Mouse (Mus musculus): ENCODE data around the gene Nebl. TPM values are rescaled to one million over a fixed set of nuclear protein-coding genes. Genes with fewer than 3 reads are reported as not detected.
A peak's percentile ranks its signal among the peaks of the same experiment; 100 is the strongest.

The Nebl gene
- total RNA-seq, 1 experiment from 2014 or later: 1.3 TPM

- ATAC-seq (ENCODE audit: extremely low read depth, insufficient number of reproducible peaks, low FRiP score, poor library complexity, severe bottlenecking): no peak
Observed at GRCm38 (mm10) chr2:17714124-17714523, 17.1 kb downstream of the Nebl start.

DNA sequence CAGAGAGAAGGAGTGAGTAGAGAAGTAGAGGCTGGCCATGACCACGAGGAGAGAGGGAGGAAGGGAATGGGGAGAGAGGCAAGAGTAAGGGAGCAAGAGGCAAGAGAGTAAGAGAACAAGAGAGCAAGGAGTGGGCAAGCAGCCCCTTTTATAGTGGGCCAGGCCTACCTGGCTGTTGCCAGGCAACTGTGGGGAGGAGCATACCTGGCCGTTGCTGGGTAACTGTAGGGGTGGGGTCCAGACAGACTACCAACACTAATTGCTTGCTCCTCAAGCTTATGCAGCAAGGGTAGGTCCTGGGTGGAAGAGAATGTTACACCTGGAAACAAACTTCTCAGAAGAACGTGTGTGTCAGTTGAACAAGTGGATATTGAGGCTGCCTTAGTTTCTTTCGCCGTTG, 20.0 kb downstream of the Nebl start:
- ATAC-seq (ENCODE audit: extremely low read depth, insufficient number of reproducible peaks, low FRiP score, poor library complexity, severe bottlenecking): no peak

DNA sequence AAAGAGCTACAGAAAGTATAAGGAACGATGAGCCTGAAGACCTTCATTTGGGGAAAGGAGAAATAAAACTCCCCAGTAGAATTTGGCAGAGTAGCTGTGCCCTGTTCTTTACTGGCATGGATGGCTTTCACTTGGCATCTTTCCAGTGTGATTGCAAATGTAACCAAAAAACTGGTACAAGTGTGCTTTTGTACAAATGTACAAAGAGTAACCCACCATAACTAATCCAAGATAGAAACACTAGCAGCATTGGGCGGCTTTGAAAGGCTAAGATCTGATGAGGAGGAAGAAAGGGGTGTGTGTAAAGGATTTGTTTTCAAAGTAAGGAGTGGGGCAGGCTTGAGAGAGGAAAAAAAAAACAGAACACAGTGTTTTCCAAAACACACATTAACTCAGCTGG, 21.2 kb downstream of the Nebl start:
- no peak for ATAC-seq (ENCODE audit: extremely low read depth, insufficient number of reproducible peaks, low FRiP score, poor library complexity, severe bottlenecking)

GRCm38 (mm10) chr2:17705964-17706363, 25.3 kb downstream of the Nebl start:
- ATAC-seq (ENCODE audit: extremely low read depth, insufficient number of reproducible peaks, low FRiP score, poor library complexity, severe bottlenecking): no peak

GRCm38 (mm10) chr2:17705426-17705825, 25.8 kb downstream of the Nebl start:
- ATAC-seq (ENCODE audit: extremely low read depth, insufficient number of reproducible peaks, low FRiP score, poor library complexity, severe bottlenecking): no peak

DNA sequence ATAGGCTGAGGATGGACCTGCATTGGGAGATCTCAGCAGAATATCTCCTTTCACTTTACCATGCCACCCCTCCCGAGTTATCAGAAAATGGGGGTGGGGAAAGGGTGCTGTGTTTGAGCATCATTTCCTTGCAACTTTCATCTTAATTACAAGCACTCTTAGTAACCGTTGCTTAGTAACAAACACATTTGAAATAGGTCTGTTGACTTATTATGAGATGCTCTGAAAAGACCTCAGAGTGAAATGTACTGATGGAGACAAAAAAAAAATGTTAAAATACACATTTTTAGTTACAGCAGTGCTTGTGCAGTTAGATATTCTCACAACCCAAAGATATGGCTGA, 28.1 kb downstream of the Nebl start:
- no peak for ATAC-seq (ENCODE audit: extremely low read depth, insufficient number of reproducible peaks, low FRiP score, poor library complexity, severe bottlenecking)

- no peak for ATAC-seq (ENCODE audit: extremely low read depth, insufficient number of reproducible peaks, low FRiP score, poor library complexity, severe bottlenecking)
Observed at GRCm38 (mm10) chr2:17702481-17703169, 28.6 kb downstream of the Nebl start.

GRCm38 (mm10) chr2:17698161-17699087, 32.8 kb downstream of the Nebl start:
- no peak for ATAC-seq (ENCODE audit: extremely low read depth, insufficient number of reproducible peaks, low FRiP score, poor library complexity, severe bottlenecking)

DNA sequence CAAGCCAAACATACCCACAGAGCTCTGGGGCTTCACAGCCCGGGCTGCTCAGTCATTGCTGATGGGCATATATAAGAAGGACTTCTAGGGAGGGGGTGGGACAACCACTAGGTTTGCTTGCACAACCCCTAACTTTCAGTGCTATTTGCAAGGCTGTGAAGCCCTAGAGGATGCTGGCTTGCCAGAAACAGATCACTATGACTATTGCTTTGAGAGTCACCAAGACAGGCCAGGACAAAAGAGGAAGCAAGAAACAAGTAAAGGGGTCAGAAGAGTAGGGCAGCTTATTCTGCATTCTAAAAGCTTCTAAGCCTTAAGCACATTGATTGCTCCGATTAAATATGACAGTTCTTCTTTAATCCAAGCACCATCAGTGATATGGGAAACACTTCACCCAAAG, 38.3 kb downstream of the Nebl start:
- no peak for ATAC-seq (ENCODE audit: extremely low read depth, insufficient number of reproducible peaks, low FRiP score, poor library complexity, severe bottlenecking)

- ATAC-seq (ENCODE audit: extremely low read depth, insufficient number of reproducible peaks, low FRiP score, poor library complexity, severe bottlenecking): no peak
Observed at GRCm38 (mm10) chr2:17690264-17690663, 41.0 kb downstream of the Nebl start.

DNA sequence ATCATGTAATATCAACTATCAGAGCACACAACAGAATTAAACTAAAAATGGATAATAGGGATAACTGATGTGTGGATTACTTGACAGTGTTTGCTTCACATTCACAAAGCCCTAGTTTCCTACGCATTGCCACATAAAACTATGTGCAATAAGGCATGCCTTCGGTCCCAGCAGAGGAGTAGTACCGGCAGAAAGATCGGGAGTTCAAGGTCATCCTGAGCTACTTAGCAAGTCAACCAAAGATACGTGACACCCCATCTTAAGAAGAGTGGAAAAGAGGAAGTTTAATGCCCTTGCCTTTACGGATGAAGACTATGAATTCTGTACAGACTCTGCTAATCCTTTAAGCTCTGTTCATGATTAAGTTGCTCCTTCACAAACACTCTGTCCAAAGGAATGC, 44.1 kb downstream of the Nebl start:
- ATAC-seq (ENCODE audit: extremely low read depth, insufficient number of reproducible peaks, low FRiP score, poor library complexity, severe bottlenecking): no peak

- no peak for ATAC-seq (ENCODE audit: extremely low read depth, insufficient number of reproducible peaks, low FRiP score, poor library complexity, severe bottlenecking)
Observed at GRCm38 (mm10) chr2:17683326-17684040, 47.8 kb downstream of the Nebl start.

DNA sequence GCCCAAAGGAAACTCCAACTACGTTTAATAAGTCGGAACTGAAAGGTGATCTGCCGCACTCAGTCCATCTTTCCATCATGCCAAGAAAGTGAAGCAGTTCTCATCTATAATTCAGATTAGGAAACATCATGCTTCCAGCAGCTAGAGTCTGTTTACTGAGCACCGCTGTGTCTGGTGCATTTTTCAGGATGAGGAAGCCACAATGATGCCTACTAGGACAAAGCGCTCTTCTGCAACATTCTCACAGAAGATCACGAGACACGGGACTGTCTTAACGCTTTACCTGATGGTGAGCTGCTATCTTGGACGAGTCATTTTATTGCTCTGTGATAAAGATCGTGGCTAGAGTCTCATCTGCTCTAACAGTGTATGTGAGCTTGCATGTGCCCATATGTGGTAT, 59.1 kb downstream of the Nebl start:
- no peak for ATAC-seq (ENCODE audit: extremely low read depth, insufficient number of reproducible peaks, low FRiP score, poor library complexity, severe bottlenecking)

DNA sequence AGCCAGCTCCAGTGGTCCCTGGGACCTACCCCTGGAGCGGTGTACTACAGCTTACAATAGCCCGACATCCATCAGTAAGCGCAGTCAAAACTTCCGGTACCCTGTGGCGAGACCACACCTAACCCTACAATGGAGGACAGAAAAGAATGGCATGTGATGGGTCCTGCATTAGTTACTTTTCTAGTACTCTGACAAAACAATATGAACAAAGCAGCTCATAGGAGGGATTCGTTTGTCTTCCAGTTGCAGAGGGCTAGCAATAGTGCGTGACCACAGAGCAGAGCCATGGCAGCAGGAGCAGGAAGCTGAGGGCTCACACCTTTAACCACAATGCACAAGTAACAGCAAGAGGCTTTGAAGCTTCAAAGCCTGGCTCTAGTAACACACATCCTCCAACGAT, 59.7 kb downstream of the Nebl start:
- ATAC-seq (ENCODE audit: extremely low read depth, insufficient number of reproducible peaks, low FRiP score, poor library complexity, severe bottlenecking): peak; percentile 46; the same call in 1 of the 2 replicates

- no peak for ATAC-seq (ENCODE audit: extremely low read depth, insufficient number of reproducible peaks, low FRiP score, poor library complexity, severe bottlenecking)
Observed at GRCm38 (mm10) chr2:17669953-17670352, 61.3 kb downstream of the Nebl start.

DNA sequence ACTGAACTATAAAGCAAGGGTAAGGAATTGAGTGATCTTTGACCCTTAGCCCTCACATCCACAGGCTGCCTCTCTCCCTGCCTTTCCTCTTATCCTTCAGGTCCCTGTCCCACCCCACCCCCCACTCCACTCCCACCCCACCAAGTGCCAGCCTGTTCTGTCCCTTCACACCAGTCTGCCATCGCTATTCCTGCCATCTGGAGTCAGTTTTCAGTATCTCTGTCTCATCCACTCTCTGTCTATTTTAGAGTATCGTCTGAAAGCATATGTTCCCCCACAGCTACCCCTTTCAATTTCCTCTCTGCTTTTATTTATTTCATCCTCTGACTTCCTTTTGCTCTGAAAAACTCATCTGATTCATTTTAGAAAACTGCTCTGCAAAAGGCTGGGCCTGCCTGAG, 62.3 kb downstream of the Nebl start:
- no peak for ATAC-seq (ENCODE audit: extremely low read depth, insufficient number of reproducible peaks, low FRiP score, poor library complexity, severe bottlenecking)

GRCm38 (mm10) chr2:17658176-17658575, 73.1 kb downstream of the Nebl start:
- ATAC-seq (ENCODE audit: extremely low read depth, insufficient number of reproducible peaks, low FRiP score, poor library complexity, severe bottlenecking): no peak

DNA sequence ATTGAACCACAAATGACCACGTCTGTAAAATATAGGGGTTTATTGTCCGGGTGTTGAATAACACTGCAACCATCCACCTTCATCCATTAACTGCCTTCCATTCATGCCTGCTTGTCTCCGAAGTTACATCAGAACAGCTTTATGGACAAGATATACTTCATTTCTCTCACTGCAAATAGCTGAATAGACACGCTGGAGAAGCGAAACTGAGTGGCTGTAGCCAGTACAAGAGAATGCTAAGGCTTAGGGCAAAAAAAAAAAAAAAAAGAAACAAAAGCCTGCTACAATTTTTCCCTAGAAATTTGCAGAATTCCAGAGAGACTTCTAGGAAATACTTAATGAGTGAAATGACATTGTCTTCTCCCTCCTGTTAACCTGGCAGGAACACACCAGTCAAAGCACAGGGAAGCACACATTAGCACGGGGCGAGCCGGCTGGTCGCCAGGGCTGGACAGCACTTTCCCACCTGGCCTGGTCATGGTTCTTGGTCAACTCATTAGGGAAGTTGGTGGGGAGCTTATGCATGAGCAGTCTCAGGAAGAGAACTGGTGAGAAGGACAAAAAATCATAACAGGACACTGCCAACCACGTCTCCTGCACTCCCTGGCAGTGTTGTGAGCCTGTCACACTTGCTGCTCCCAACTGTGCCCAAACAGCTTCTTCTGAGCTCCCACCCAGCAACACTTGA, 81.0 kb downstream of the Nebl start:
- ATAC-seq (ENCODE audit: extremely low read depth, insufficient number of reproducible peaks, low FRiP score, poor library complexity, severe bottlenecking): no peak

GRCm38 (mm10) chr2:17649728-17650127, 81.5 kb downstream of the Nebl start:
- ATAC-seq (ENCODE audit: extremely low read depth, insufficient number of reproducible peaks, low FRiP score, poor library complexity, severe bottlenecking): no peak
